Mouse (Mus musculus): ENCODE results near the gene Ccdc187. TPM values are rescaled to one million over a fixed set of nuclear protein-coding genes. Genes with fewer than 3 reads are reported as not detected.

The Ccdc187 gene
- polyA plus RNA-seq, 1 experiment from 2014 or later: 0.58 TPM

- Histone ChIP-seq H3K4me2 (ENCODE audit: low read depth, low read length) (no peak overlapping the region), H3K4me1 (ENCODE audit: control insufficient read depth, insufficient read depth, low read length) (peaks cover 7% of the 10 kb centered on the region; the same call in 1 of the 2 replicates), H3K9me3 (replicated peaks; ENCODE audit: control insufficient read depth, low read length) (no peaks in the 10 kb centered on the region), H3K36me3 (ENCODE audit: control insufficient read depth, insufficient read depth, low read length) (no peaks in the 10 kb centered on the region), H3K9ac (ENCODE audit: low read length) (no peak overlapping the region), H3K27me3 (ENCODE audit: control insufficient read depth, insufficient read depth, low read length) (no peaks in the 10 kb centered on the region), H3K4me3 (replicated peaks; ENCODE audit: low read length) (no peak overlapping the region), H3K27ac (ENCODE audit: low read length) (no peak overlapping the region)
- 62% methylated on average over 3 of the region's 3 CpGs for whole genome bisulfite sequencing
- no peak for ATAC-seq (ENCODE audit: insufficient read depth, low FRiP score)
Observed at GRCm38 (mm10) chr2:26268216-26268615, 26.1 kb downstream of the Ccdc187 start.

- Histone ChIP-seq H3K27me3 (ENCODE audit: control insufficient read depth, insufficient read depth, low read length) (no peaks in the 10 kb centered on the region), H3K4me1 (ENCODE audit: control insufficient read depth, insufficient read depth, low read length) (peaks cover 7% of the 10 kb centered on the region; the same call in 1 of the 2 replicates), H3K27ac (ENCODE audit: low read length) (peak overlapping the region; percentile 58), H3K9ac (ENCODE audit: low read length) (no peak overlapping the region), H3K9me3 (replicated peaks; ENCODE audit: control insufficient read depth, low read length) (no peaks in the 10 kb centered on the region), H3K4me3 (replicated peaks; ENCODE audit: low read length) (no peak overlapping the region), H3K4me2 (ENCODE audit: low read depth, low read length) (no peak overlapping the region), H3K36me3 (ENCODE audit: control insufficient read depth, insufficient read depth, low read length) (no peaks in the 10 kb centered on the region)
- 64% methylated on average over 10 of the region's 10 CpGs for WGBS
- ATAC-seq (ENCODE audit: insufficient read depth, low FRiP score): peak; percentile 26; the same call in 1 of the 2 replicates
Observed at GRCm38 (mm10) chr2:26266066-26266742, 28.2 kb downstream of the Ccdc187 start.

- no peak overlapping the region for H3K4me2 ChIP-seq (ENCODE audit: low read depth, low read length)
- H3K4me3 ChIP-seq (replicated peaks; ENCODE audit: low read length): no peak overlapping the region
- H3K27me3 ChIP-seq (ENCODE audit: control insufficient read depth, insufficient read depth, low read length): no peaks in the 10 kb centered on the region
- H3K9me3 ChIP-seq (replicated peaks; ENCODE audit: control insufficient read depth, low read length): no peaks in the 10 kb centered on the region
- ATAC-seq (ENCODE audit: insufficient read depth, low FRiP score): no peak
- H3K27ac ChIP-seq (ENCODE audit: low read length): peak overlapping the region; percentile 20; the same call in 1 of the 2 replicates
- 67% methylated on average over 2 of the region's 2 CpGs for WGBS
- H3K9ac ChIP-seq (ENCODE audit: low read length): no peak overlapping the region
- peaks cover 7% of the 10 kb centered on the region; the same call in 1 of the 2 replicates for H3K4me1 ChIP-seq (ENCODE audit: control insufficient read depth, insufficient read depth, low read length)
- no peaks in the 10 kb centered on the region for H3K36me3 ChIP-seq (ENCODE audit: control insufficient read depth, insufficient read depth, low read length)
Observed at GRCm38 (mm10) chr2:26265095-26265494, 29.3 kb downstream of the Ccdc187 start.

GRCm38 (mm10) chr2:26264646-26265045 is 29.7 kb downstream of the Ccdc187 start:
- no peak for ATAC-seq (ENCODE audit: insufficient read depth, low FRiP score)
- Histone ChIP-seq H3K4me1 (ENCODE audit: control insufficient read depth, insufficient read depth, low read length) (peaks cover 7% of the 10 kb centered on the region; the same call in 1 of the 2 replicates), H3K9me3 (replicated peaks; ENCODE audit: control insufficient read depth, low read length) (no peaks in the 10 kb centered on the region), H3K4me3 (replicated peaks; ENCODE audit: low read length) (no peak overlapping the region), H3K36me3 (ENCODE audit: control insufficient read depth, insufficient read depth, low read length) (no peaks in the 10 kb centered on the region), H3K4me2 (ENCODE audit: low read depth, low read length) (no peak overlapping the region), H3K27ac (ENCODE audit: low read length) (no peak overlapping the region), H3K27me3 (ENCODE audit: control insufficient read depth, insufficient read depth, low read length) (no peaks in the 10 kb centered on the region), H3K9ac (ENCODE audit: low read length) (no peak overlapping the region)
- 56% methylated on average over 4 of the region's 4 CpGs for WGBS

- WGBS: 73% methylated on average over 16 of the region's 16 CpGs
- no peaks in the 10 kb centered on the region for H3K27me3 ChIP-seq (ENCODE audit: control insufficient read depth, insufficient read depth, low read length)
- no peak overlapping the region for H3K9ac ChIP-seq (ENCODE audit: low read length)
- H3K9me3 ChIP-seq (replicated peaks; ENCODE audit: control insufficient read depth, low read length): no peaks in the 10 kb centered on the region
- no peak overlapping the region for H3K4me2 ChIP-seq (ENCODE audit: low read depth, low read length)
- no peak overlapping the region for H3K4me3 ChIP-seq (replicated peaks; ENCODE audit: low read length)
- H3K4me1 ChIP-seq (ENCODE audit: control insufficient read depth, insufficient read depth, low read length): no peaks in the 10 kb centered on the region; the same call in 1 of the 2 replicates
- no peaks in the 10 kb centered on the region for H3K36me3 ChIP-seq (ENCODE audit: control insufficient read depth, insufficient read depth, low read length)
- ATAC-seq (ENCODE audit: insufficient read depth, low FRiP score): 0 out of 2 replicates have a peak, but pooled peaks have one; percentile 42
- peak overlapping the region; percentile 34; the same call in 1 of the 2 replicates for H3K27ac ChIP-seq (ENCODE audit: low read length)
Observed at GRCm38 (mm10) chr2:26257315-26258096, 36.9 kb downstream of the Ccdc187 start.

- H3K9ac ChIP-seq (ENCODE audit: low read length): no peak overlapping the region
- no peak overlapping the region for H3K4me3 ChIP-seq (replicated peaks; ENCODE audit: low read length)
- H3K4me1 ChIP-seq (ENCODE audit: control insufficient read depth, insufficient read depth, low read length): no peaks in the 10 kb centered on the region; the same call in 1 of the 2 replicates
- no peak overlapping the region for H3K4me2 ChIP-seq (ENCODE audit: low read depth, low read length)
- 62% methylated on average over 4 of the region's 4 CpGs for WGBS
- no peaks in the 10 kb centered on the region for H3K27me3 ChIP-seq (ENCODE audit: control insufficient read depth, insufficient read depth, low read length)
- H3K9me3 ChIP-seq (replicated peaks; ENCODE audit: control insufficient read depth, low read length): no peaks in the 10 kb centered on the region
- H3K36me3 ChIP-seq (ENCODE audit: control insufficient read depth, insufficient read depth, low read length): no peaks in the 10 kb centered on the region
- no peak for ATAC-seq (ENCODE audit: insufficient read depth, low FRiP score)
- H3K27ac ChIP-seq (ENCODE audit: low read length): no peak overlapping the region
Observed at GRCm38 (mm10) chr2:26254816-26255215, 39.5 kb downstream of the Ccdc187 start.

GRCm38 (mm10) chr2:26252514-26253206 is 41.7 kb downstream of the Ccdc187 start:
- H3K4me3 ChIP-seq (replicated peaks; ENCODE audit: low read length): no peak overlapping the region
- peak; percentile 57; the same call in 1 of the 2 replicates for ATAC-seq (ENCODE audit: insufficient read depth, low FRiP score)
- peak overlapping the region; percentile 86 for H3K27ac ChIP-seq (ENCODE audit: low read length)
- no peaks in the 10 kb centered on the region for H3K27me3 ChIP-seq (ENCODE audit: control insufficient read depth, insufficient read depth, low read length)
- no peaks in the 10 kb centered on the region for H3K9me3 ChIP-seq (replicated peaks; ENCODE audit: control insufficient read depth, low read length)
- no peak overlapping the region for H3K9ac ChIP-seq (ENCODE audit: low read length)
- no peak overlapping the region for H3K4me2 ChIP-seq (ENCODE audit: low read depth, low read length)
- no peaks in the 10 kb centered on the region; the same call in 1 of the 2 replicates for H3K4me1 ChIP-seq (ENCODE audit: control insufficient read depth, insufficient read depth, low read length)
- H3K36me3 ChIP-seq (ENCODE audit: control insufficient read depth, insufficient read depth, low read length): no peaks in the 10 kb centered on the region
- 44% methylated on average over 8 of the region's 8 CpGs for WGBS

- Histone ChIP-seq H3K9me3 (replicated peaks; ENCODE audit: control insufficient read depth, low read length) (no peaks in the 10 kb centered on the region), H3K27me3 (ENCODE audit: control insufficient read depth, insufficient read depth, low read length) (no peaks in the 10 kb centered on the region), H3K4me3 (replicated peaks; ENCODE audit: low read length) (no peak overlapping the region), H3K36me3 (ENCODE audit: control insufficient read depth, insufficient read depth, low read length) (no peaks in the 10 kb centered on the region), H3K4me2 (ENCODE audit: low read depth, low read length) (no peak overlapping the region), H3K27ac (ENCODE audit: low read length) (no peak overlapping the region), H3K4me1 (ENCODE audit: control insufficient read depth, insufficient read depth, low read length) (no peaks in the 10 kb centered on the region; the same call in 1 of the 2 replicates), H3K9ac (ENCODE audit: low read length) (no peak overlapping the region)
- WGBS: 42% methylated on average over 3 of the region's 3 CpGs
- peak; percentile 35; the same call in 1 of the 2 replicates for ATAC-seq (ENCODE audit: insufficient read depth, low FRiP score)
Observed at GRCm38 (mm10) chr2:26247531-26247930, 46.8 kb downstream of the Ccdc187 start.

All from stomach, embryonic 16.5 days (tissue).